Mouse (Mus musculus) embryonic facial prominence, embryonic 12.5 days (tissue): ENCODE data around the gene Ccr1. TPM values are rescaled to one million over a fixed set of nuclear protein-coding genes. Genes with fewer than 3 reads are reported as not detected.
"Not testable (repeated sequence)": the region's sequence is repeated elsewhere in the genome, so short reads cannot be mapped to it uniquely, and the experiment has no call there.

Experiments used
- ATAC-seq: fragments of 200-750 bp; cut with Nextera tagmentation; 2 replicates; pipeline ENCODE4 v1.8.0; 2017; ENCODE audit not compliant: insufficient number of reproducible peaks, insufficient read depth, low FRiP score, low TSS enrichment
- H3K27ac ChIP-seq: fragments of 300-500 bp; sonication (generic); 2 replicates; pipeline ENCODE4 v1.5.1; 2016; ENCODE audit warnings: mild to moderate bottlenecking
- H3K27me3 ChIP-seq: fragments of 300-500 bp; sonication (generic); 2 replicates; pipeline ENCODE4 v1.6.1; 2016; ENCODE audit warnings: mild to moderate bottlenecking, moderate library complexity
- H3K36me3 ChIP-seq: fragments of 300-500 bp; sonication (generic); 2 replicates; pipeline ENCODE4 v1.6.1; 2016; ENCODE audit warnings: mild to moderate bottlenecking
- H3K4me1 ChIP-seq: fragments of 300-500 bp; sonication (generic); 2 replicates; pipeline ENCODE4 v1.6.1; 2016
- H3K4me2 ChIP-seq: fragments of 300-500 bp; sonication (generic); replicated peaks from 2 replicates; pipeline ENCODE4 v1.6.1; 2016; ENCODE audit warnings: mild to moderate bottlenecking, moderate library complexity
- H3K4me3 ChIP-seq: fragments of 300-500 bp; sonication (generic); 2 replicates; pipeline ENCODE4 v1.5.1; 2016; ENCODE audit warnings: mild to moderate bottlenecking
- H3K9ac ChIP-seq: fragments of 300-500 bp; sonication (generic); 2 replicates; pipeline ENCODE4 v1.6.1; 2016; ENCODE audit warnings: mild to moderate bottlenecking, moderate library complexity
- H3K9me3 ChIP-seq: fragments of 300-500 bp; sonication (generic); 2 replicates; pipeline ENCODE4 v1.6.1; 2016; ENCODE audit warnings: mild to moderate bottlenecking, moderate library complexity
- WGBS: fragments of 180-500 bp; shearing (Covaris S2); methylation state at CpG from one replicate; pipeline ENCODE4 v1.1.7; 2016; 5-methylcytosine and 5-hydroxymethylcytosine counted together
- polyA plus RNA-seq: library from polyadenylated mRNA; unstranded; fragments of >200 nt; fragmentation: Nextera tagmentation; extraction: Ambion mirVana; gene quantifications from 2 replicates; pipeline ENCODE4 v1.2.1, GENCODE M21; 2016

Gene Ccr1
- polyA plus RNA-seq, 1 experiment from 2014 or later = 1.3 TPM

DNA sequence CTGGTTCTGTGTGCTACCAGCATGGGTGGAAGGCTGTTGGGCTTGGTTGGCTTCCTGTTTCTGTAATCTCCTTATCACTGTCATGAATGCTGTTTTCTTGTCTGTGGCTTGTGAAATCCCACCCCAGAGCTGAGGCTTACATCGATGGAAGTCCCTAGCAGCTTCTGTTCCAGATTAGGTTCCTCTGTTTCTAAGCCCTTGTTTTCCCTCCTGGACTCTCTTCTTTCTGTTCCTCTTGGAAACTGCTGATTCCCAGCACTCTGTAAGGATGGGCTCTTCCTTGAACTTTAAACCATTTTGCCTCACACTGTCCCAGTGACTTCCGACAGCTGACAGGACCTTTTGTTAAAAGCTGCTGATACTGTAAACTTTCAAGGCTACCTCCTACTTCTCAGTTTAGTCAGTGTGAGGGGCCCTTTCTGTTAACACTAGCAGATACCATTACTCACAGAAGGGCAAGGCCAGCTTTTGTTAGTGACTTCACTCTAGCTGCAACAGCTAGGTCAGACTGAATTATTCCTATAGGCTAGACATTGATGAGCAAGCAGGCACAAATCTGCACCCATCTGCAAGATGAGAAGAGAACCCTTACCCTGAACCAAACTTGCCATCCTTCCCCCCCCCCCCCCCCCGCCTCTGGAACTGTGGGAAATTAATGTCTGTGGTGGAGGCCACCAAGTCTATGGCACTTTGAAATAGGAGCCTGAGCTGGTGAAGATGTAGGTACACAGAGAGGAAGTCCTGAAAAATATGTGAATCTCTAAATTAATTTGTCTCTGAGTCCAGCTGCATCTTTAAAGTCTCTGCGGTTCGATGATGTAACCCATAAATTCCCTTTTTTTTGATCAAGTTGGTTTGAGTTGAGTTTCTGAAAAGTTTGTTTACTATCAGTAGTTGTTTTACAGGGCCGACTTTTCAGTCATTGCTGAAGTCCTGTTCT lies 36.5 kb downstream of the Ccr1 start:
- WGBS = 70% methylated on average over 6 of the region's 6 CpGs
- Histone ChIP-seq H3K9me3 (no peaks in the 10 kb centered on the region), H3K36me3 (no peaks in the 10 kb centered on the region), H3K4me2 (no peak overlapping the region), H3K27me3 (no peaks in the 10 kb centered on the region), H3K9ac (no peak overlapping the region), H3K27ac (no peak overlapping the region), H3K4me1 (peaks cover 13% of the 10 kb centered on the region; the same call in 1 of the 2 replicates), H3K4me3 (no peak overlapping the region)
- no peak for ATAC-seq

DNA sequence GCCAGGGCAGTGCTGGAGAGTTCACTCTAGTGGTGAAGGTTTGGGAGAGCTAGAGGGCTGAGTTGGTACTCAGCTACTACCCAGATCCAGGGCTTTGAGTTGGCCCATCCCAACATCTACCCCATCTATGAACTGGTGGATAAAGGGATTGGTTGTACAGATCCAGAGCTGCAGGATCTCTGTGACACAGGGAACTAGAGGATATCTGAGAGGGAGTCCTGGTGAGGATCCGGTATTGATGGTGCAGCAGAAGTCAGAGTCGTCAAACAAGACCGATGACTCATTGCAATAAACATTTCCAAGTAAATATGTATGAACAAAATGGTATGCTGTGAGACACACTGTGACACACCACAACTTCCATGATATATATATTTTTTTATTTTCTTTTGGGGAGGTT lies 37.6 kb downstream of the Ccr1 start:
- H3K27me3 ChIP-seq = no peaks in the 10 kb centered on the region
- WGBS = 95% methylated on average over 3 of the region's 3 CpGs
- H3K9ac ChIP-seq = no peak overlapping the region
- H3K36me3 ChIP-seq = no peaks in the 10 kb centered on the region
- H3K4me3 ChIP-seq = no peak overlapping the region
- H3K4me2 ChIP-seq = no peak overlapping the region
- no peaks in the 10 kb centered on the region; the same call in 1 of the 2 replicates for H3K9me3 ChIP-seq
- ATAC-seq = no peak
- H3K4me1 ChIP-seq = peaks cover 13% of the 10 kb centered on the region; the same call in 1 of the 2 replicates
- H3K27ac ChIP-seq = no peak overlapping the region

DNA sequence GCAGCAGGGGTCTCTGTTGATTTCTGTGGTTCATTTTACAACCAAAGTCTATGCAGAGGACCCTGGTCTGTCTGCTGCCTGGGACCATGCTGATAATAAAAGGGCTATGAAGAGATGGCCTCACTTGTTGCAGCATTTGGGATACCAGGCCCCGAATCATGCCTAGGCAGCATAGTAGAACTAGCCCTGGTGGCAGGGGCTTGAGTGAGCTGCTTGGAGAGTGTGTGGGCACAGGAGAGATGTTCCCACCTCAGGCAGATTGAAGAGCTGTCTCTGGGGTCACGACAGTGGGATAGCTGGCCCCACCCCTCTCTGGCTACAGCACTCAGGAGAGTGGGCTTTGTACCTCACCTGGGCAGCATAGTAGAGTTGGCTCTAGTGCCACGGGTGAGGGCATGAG lies 38.0 kb downstream of the Ccr1 start:
- no peak overlapping the region for H3K4me2 ChIP-seq
- H3K9me3 ChIP-seq = no peaks in the 10 kb centered on the region; the same call in 1 of the 2 replicates
- no peak overlapping the region for H3K4me3 ChIP-seq
- peaks cover 13% of the 10 kb centered on the region; the same call in 1 of the 2 replicates for H3K4me1 ChIP-seq
- H3K36me3 ChIP-seq = no peaks in the 10 kb centered on the region
- no peak overlapping the region for H3K9ac ChIP-seq
- ATAC-seq = no peak
- WGBS = 81% methylated on average over 3 of the region's 3 CpGs
- no peaks in the 10 kb centered on the region for H3K27me3 ChIP-seq
- no peak overlapping the region for H3K27ac ChIP-seq

DNA sequence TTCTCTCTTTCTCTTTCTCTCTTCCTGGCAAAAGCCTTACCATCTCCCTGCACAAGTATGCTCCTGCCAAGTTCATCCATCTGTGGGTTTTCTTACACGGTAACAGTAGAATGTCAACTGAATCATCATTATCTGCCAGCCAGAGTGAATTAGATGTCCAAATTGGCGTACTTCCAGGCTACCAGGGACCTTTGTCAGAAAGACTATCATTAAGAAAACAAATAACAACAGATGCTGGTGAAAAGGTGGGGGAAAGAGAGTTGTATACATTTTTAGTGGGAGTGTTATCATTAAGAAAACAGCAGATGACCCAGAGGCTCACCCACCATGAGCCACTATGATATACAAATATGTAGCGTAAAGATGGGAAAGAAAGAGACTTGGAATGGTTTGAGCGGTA lies 38.6 kb downstream of the Ccr1 start:
- Histone ChIP-seq H3K9ac (no peak overlapping the region), H3K4me3 (no peak overlapping the region), H3K36me3 (no peaks in the 10 kb centered on the region), H3K4me2 (no peak overlapping the region), H3K27me3 (no peaks in the 10 kb centered on the region), H3K9me3 (no peaks in the 10 kb centered on the region; the same call in 1 of the 2 replicates), H3K27ac (no peak overlapping the region), H3K4me1 (peaks cover 13% of the 10 kb centered on the region; the same call in 1 of the 2 replicates)
- WGBS = 81% methylated on average over 4 of the region's 4 CpGs
- ATAC-seq = no peak

DNA sequence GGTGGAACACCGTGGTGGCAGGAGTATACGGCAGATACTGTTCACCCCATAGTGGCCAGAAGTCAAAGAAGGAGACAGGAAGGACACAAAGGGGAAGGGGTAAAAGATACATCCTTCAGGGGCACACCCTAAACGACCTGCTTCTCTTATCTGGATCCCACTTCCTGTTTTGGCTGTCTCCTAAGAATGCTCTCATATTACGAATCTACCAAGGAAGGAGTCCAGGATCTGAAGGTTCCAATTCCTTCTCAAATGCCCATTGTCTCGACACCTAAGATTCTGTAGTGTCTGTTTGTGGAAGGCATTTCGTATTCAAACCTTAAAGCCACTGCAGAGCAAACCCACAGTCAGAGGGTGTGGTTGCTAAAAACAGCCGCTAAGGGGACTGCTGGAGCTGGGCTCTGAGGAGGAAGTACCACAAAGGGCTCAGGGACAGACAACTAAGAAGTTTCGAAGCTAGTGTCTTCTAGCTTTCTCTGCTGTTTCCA lies 39.7 kb downstream of the Ccr1 start:
- Histone ChIP-seq H3K4me1 (peaks cover 13% of the 10 kb centered on the region; the same call in 1 of the 2 replicates), H3K36me3 (no peaks in the 10 kb centered on the region), H3K4me2 (no peak overlapping the region), H3K27ac (no peak overlapping the region), H3K4me3 (no peak overlapping the region), H3K9me3 (no peaks in the 10 kb centered on the region; the same call in 1 of the 2 replicates), H3K9ac (no peak overlapping the region), H3K27me3 (peaks cover 3% of the 10 kb centered on the region; the same call in 1 of the 2 replicates)
- no peak for ATAC-seq
- 42% methylated on average over 8 of the region's 8 CpGs for WGBS

DNA sequence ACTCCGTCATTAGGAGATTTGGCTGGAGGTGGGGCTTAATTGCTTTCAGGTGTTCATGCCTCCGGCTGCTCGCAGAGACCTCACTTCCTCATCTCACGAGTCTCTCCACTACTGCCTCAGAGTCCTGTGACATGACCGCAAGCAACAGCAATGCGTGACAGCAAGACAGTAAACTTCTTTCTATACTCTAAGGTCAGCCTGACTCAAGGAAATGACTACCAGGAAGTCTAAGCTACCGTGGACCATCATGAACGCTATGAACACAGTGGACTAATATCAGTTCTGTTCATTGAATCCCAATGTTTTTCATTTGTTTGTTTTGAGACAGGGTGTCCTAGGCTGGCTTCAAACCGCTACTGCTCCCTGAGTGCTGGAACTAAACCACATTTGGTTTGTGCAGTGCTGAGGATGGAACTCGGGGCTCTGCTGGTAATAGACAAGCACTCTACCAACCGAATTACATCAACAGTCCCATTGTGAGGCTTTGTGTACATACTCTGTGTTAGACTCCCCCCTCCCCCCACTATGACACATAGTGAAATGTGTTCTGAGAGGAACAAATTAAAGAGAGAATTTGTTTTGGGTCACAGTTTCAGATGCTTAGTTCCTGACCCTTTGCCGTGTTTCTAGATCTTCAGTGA lies 40.3 kb downstream of the Ccr1 start:
- no peak for ATAC-seq
- Histone ChIP-seq H3K27ac (no peak overlapping the region), H3K4me3 (no peak overlapping the region), H3K36me3 (no peaks in the 10 kb centered on the region), H3K27me3 (peaks cover 9% of the 10 kb centered on the region), H3K4me1 (peaks cover 13% of the 10 kb centered on the region; the same call in 1 of the 2 replicates), H3K9me3 (no peaks in the 10 kb centered on the region; the same call in 1 of the 2 replicates), H3K9ac (no peak overlapping the region), H3K4me2 (no peak overlapping the region)
- whole genome bisulfite sequencing = 45% methylated on average over 12 of the region's 12 CpGs

DNA sequence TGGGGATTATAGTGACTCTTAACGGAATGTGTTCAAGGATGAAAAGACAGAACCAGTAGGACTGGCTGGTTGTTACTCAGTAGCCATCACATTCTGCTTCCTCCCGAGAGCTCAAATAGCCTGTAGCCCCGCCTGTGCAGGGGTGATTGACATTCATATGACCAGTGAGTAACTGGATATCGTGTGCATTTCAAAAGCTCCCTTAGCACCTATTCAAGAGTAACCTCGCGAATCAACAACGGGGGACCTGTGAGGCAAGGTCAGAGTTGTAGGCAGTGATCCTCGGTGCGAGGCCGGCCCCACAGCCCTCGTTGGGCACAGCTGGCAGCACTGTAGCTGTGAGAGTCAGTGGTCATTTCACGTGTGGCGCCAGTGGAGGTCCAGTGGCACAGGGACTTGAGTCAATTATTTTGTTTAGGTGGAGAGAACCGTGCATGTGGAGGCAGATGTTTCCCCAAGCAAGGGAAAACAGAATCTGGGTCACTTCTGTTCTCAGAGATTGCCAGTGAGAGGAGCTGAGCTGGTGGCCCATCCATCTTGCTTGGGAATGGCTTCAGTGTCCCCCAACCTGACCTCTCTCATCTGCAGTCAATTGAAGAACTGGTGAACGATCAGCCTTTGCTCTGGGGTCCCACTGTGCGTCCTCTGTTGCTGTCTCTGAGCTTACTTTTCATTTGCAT lies 41.1 kb downstream of the Ccr1 start:
- Histone ChIP-seq H3K4me3 (no peak overlapping the region), H3K9ac (no peak overlapping the region), H3K4me2 (no peak overlapping the region), H3K4me1 (peaks cover 13% of the 10 kb centered on the region; the same call in 1 of the 2 replicates), H3K27ac (no peak overlapping the region), H3K27me3 (peaks cover 11% of the 10 kb centered on the region), H3K9me3 (no peaks in the 10 kb centered on the region; the same call in 1 of the 2 replicates), H3K36me3 (no peaks in the 10 kb centered on the region)
- 34% methylated on average over 16 of the region's 16 CpGs for WGBS
- ATAC-seq = no peak

DNA sequence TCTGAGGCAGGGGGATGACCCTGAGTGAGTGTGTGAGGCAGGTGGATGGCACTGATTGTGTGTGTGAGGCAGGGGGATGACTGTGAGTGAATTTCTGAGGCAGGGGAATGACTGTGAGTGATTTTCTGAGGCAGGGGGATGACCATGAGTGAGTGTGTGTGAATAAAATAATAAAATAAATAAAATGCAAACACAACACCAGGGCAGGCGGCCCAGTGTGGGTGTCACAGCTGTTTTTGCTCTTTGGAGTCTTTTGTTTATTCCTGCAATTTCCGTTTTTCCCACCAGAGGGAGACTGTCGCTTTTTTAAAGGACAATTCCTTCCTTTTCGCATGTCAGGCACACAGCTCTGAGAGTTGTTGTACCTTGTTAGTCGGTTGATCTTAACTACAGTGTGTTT lies 42.5 kb downstream of the Ccr1 start:
- peaks cover 11% of the 10 kb centered on the region for H3K27me3 ChIP-seq
- H3K27ac ChIP-seq, H3K36me3 ChIP-seq, ATAC-seq, H3K9me3 ChIP-seq, H3K9ac ChIP-seq: not testable (repeated sequence)
- peak overlapping the region; percentile 56; the same call in 1 of the 2 replicates for H3K4me3 ChIP-seq
- WGBS = 9% methylated on average over 5 of the region's 5 CpGs
- H3K4me2 ChIP-seq = peak overlapping the region; percentile 53
- peaks cover 13% of the 10 kb centered on the region; the same call in 1 of the 2 replicates for H3K4me1 ChIP-seq

DNA sequence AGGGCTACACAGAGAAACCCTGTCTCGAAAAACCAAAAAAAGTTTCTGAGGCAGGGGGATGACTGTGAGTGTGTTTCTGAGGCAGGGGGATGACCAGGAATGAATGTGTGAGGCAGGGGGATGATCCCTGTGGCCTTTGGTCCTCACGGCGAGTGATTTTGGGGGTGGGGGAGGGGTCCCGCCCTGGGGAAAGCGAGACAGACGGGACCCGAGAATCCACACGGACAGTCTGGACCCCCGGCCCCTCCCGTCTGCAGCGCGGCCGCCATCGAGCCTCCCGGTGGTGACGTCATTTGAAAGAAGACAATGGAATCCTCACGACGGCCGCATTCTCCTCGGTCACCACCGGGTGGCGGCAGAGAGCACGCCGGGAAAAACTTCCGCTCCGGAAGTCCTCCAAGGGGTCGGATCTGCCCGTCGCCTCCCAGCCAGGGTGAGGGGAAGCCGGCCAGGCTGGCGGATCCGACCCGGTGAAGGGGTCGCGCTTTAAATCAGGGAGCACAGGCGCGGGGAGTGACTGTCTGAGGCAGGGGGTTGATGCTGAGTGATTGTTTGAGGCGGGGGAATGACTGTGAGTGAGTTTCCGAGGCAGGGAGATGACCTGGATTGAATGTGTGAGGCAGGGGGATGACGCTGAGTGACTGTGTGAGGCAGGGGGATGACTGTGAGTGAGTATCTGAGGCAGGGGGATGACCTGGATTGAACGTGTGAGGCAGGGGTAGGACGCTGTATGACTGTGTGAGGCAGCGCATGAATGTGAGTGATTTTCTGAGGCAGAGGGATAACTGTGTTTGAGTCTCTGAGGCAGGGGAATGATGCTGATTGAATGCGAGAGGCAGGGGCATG lies 43.2 kb downstream of the Ccr1 start:
- Histone ChIP-seq H3K36me3 (no peaks in the 10 kb centered on the region), H3K4me3 (peak overlapping the region; percentile 56), H3K27ac (peak overlapping the region; percentile 88), H3K9me3 (no peaks in the 10 kb centered on the region; the same call in 1 of the 2 replicates), H3K4me2 (peak overlapping the region; percentile 69), H3K27me3 (peaks cover 11% of the 10 kb centered on the region), H3K4me1 (peaks cover 13% of the 10 kb centered on the region; the same call in 1 of the 2 replicates), H3K9ac (peak overlapping the region; percentile 70)
- ATAC-seq = peak; percentile 89
- WGBS = 5% methylated on average over 43 of the region's 44 CpGs

DNA sequence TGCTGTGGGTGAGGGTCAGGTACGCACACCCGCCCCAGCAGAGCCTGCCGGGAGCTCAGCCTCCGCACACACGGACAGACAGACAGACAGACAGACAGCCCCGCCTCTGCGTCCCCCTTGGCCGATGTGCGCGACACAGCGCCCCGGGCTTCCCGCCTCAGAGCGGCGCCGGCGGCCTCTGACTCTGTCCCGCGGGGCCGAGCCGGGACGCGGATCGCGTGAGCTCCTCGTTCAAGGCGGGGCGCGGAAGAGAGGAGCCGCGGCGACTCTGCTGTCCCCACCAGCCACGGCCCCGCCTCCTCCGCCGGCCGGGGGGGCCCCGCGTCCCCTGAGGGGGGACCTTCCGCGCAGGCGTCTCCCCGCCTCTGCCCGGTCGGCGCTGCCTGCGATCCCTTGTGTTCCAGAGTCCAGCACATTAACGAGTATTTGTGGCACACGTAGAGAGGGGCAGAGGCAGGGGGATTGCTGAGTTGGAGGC lies 43.9 kb downstream of the Ccr1 start:
- Histone ChIP-seq H3K36me3 (no peaks in the 10 kb centered on the region), H3K9me3 (no peaks in the 10 kb centered on the region; the same call in 1 of the 2 replicates), H3K4me2 (peak overlapping the region; percentile 69), H3K27ac (peak overlapping the region; percentile 88), H3K27me3 (peaks cover 11% of the 10 kb centered on the region), H3K9ac (peak overlapping the region; percentile 70), H3K4me3 (peak overlapping the region; percentile 56), H3K4me1 (peaks cover 13% of the 10 kb centered on the region; the same call in 1 of the 2 replicates)
- under 1% methylated on average over 31 of the region's 49 CpGs for WGBS
- ATAC-seq = peak; percentile 84
